Comparison of ENCODE assay signal across 10 mouse cellular contexts in the genomic region with DNA sequence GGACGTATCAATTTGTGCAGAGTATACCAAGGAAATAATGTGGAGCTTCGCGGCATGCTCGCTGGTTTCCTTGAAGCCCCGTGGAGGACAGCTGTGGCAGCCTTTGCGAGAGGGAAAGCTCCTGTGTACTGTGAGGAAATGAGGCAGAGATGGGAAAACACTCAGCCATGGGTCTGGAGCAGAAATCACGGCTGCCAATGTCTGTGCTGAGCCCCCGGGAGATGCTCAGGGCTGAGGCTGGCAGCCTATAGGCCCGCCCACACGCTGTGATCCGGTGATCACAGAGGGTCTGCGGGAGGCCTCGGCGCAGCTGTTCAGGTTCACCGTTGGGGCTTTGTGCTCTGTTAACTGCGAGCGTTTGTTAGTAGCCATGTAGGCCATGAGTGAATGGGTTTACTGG. TPM values are rescaled to one million over a fixed set of nuclear protein-coding genes. Genes with fewer than 3 reads are reported as not detected.
A peak's percentile ranks its signal among the peaks of the same experiment; 100 is the strongest.
DNase-seq lines count a peak whose midpoint lies in the region; ATAC-seq and TF ChIP-seq lines count a peak whose summit lies in the region.
"Had no signal": no experiment of that assay in that cellular context is flagged by ENCODE, and none has a peak within 500 bp of the region (broad histone marks: within the 10 kb centered on the region; RNA-seq: fewer than 3 reads in every experiment).

No protein-coding gene starts in this region.

- no peak for TF ChIP-seq CTCF in forebrain, postnatal 0 days (IDR thresholded peaks at IDR 0.05; ENCODE audit: low read depth)

- 0 out of 2 replicates have a peak overlapping the region, but pooled peaks have one; percentile 1 for H3K9ac ChIP-seq in kidney, embryonic 16.5 days (replicated peaks; ENCODE audit: low read length)
- H3K9ac ChIP-seq in forebrain, postnatal 0 days = no peak overlapping the region
- peak overlapping the region; percentile 42; the same call in 1 of the 2 replicates for H3K9ac ChIP-seq in midbrain, embryonic 16.5 days (ENCODE audit: low read depth, low read length)

- H3K36me3 ChIP-seq in kidney, embryonic 16.5 days (ENCODE audit: insufficient read depth, low read length) = peaks cover 6% of the 10 kb centered on the region
- H3K36me3 ChIP-seq in forebrain, postnatal 0 days (ENCODE audit: insufficient read depth) = no peaks in the 10 kb centered on the region; the same call in 1 of the 2 replicates
- no peaks in the 10 kb centered on the region for H3K36me3 ChIP-seq in midbrain, embryonic 16.5 days (ENCODE audit: control insufficient read depth, insufficient read depth, low read length)

- H3K4me3 ChIP-seq in kidney, embryonic 16.5 days (ENCODE audit: low read length) = 0 out of 2 replicates have a peak overlapping the region, but pooled peaks have one; percentile 5
- H3K4me3 ChIP-seq in forebrain, postnatal 0 days (ENCODE audit: low read depth, low read length) = 0 out of 2 replicates have a peak overlapping the region, but pooled peaks have one; percentile 3
- no peak overlapping the region for H3K4me3 ChIP-seq in midbrain, embryonic 16.5 days (ENCODE audit: low read depth, low read length)
- H3K4me3 ChIP-seq: erythroblast, embryonic 14.5 days had no signal

- intact Hi-C loops in left cerebral cortex, postnatal 25 days (cut with DNase I) = no loop called here

- no peak overlapping the region for H3K27ac ChIP-seq in kidney, embryonic 16.5 days (ENCODE audit: low read length)
- H3K27ac ChIP-seq in forebrain, postnatal 0 days (ENCODE audit: low read depth, low read length) = peak overlapping the region; percentile 70
- peak overlapping the region; percentile 64 for H3K27ac ChIP-seq in midbrain, embryonic 16.5 days (ENCODE audit: low read length)

- no peaks in the 10 kb centered on the region for H3K27me3 ChIP-seq in kidney, embryonic 16.5 days (ENCODE audit: insufficient read depth, low read length)
- no peaks in the 10 kb centered on the region for H3K27me3 ChIP-seq in forebrain, postnatal 0 days (ENCODE audit: insufficient read depth, low read length)
- H3K27me3 ChIP-seq in midbrain, embryonic 16.5 days (ENCODE audit: control insufficient read depth, insufficient read depth, low read depth, low read length) = no peaks in the 10 kb centered on the region

- WGBS in kidney, embryonic 16.5 days = 9% methylated on average over 17 of the region's 17 CpGs
- 8% methylated on average over 17 of the region's 17 CpGs for WGBS in forebrain, postnatal 0 days
- 2% methylated on average over 17 of the region's 17 CpGs for WGBS in midbrain, embryonic 16.5 days

- H3K4me2 ChIP-seq in kidney, embryonic 16.5 days (replicated peaks; ENCODE audit: low read depth, low read length) = peak overlapping the region; percentile 31
- H3K4me2 ChIP-seq in forebrain, postnatal 0 days (ENCODE audit: low read depth) = peak overlapping the region; percentile 29
- peak overlapping the region; percentile 36 for H3K4me2 ChIP-seq in midbrain, embryonic 16.5 days (ENCODE audit: low read length)

- ATAC-seq in kidney, embryonic 16.5 days (ENCODE audit: low FRiP score, low TSS enrichment) = peak; percentile 85
- ATAC-seq in forebrain, postnatal 0 days = peak; percentile 77
- peak; percentile 79 for ATAC-seq in midbrain, embryonic 16.5 days

- no peaks in the 10 kb centered on the region for H3K9me3 ChIP-seq in kidney, embryonic 16.5 days (ENCODE audit: low read length)
- H3K9me3 ChIP-seq in forebrain, postnatal 0 days (ENCODE audit: low read length) = no peaks in the 10 kb centered on the region
- H3K9me3 ChIP-seq in midbrain, embryonic 16.5 days (replicated peaks; ENCODE audit: control insufficient read depth, low read length, poor library complexity, severe bottlenecking) = no peaks in the 10 kb centered on the region

- peaks cover 18% of the 10 kb centered on the region; the same call in 1 of the 2 replicates for H3K4me1 ChIP-seq in kidney, embryonic 16.5 days (ENCODE audit: insufficient read depth, low read length)
- H3K4me1 ChIP-seq in forebrain, postnatal 0 days (ENCODE audit: insufficient read depth) = peaks cover 9% of the 10 kb centered on the region; the same call in 1 of the 2 replicates
- H3K4me1 ChIP-seq in midbrain, embryonic 16.5 days (ENCODE audit: control insufficient read depth, insufficient read depth, low read length) = peaks cover 19% of the 10 kb centered on the region

- DNase-seq in kidney, postnatal 36 days = no peak
- peak; percentile 32 for DNase-seq in embryo, embryonic 9.5 days (ENCODE audit: extremely low spot score)
- DNase-seq in forebrain, postnatal 0 days = no peak
- no peak for DNase-seq in spleen, postnatal 14 days (ENCODE audit: low spot score in 2 of 2)
- DNase-seq in frontal cortex, adult 2 months (ENCODE audit: extremely low spot score in 1 of 2, low spot score in 1 of 2) = no peak
- DNase-seq in left cerebral cortex, postnatal 25 days (ENCODE audit: low spot score in 2 of 2) = no peak
- DNase-seq: layer of hippocampus, postnatal 36 days had no signal

RNA-seq across cellular contexts. Expression of a gene that starts 51.8 kb away (rescaled TPM):
- polyA plus RNA-seq in kidney, embryonic 16.5 days (2015; fragmentation: Nextera tagmentation; extraction: Ambion mirVana) = 47.7 and 52.1 TPM in 2 replicates
- 66.5 and 67.6 TPM in 2 replicates for total RNA-seq in forebrain, postnatal 0 days (2014; rRNA removed)
- polyA plus RNA-seq in forebrain, postnatal 0 days (2015; fragmentation: Nextera tagmentation; extraction: Ambion mirVana) = 49.7 and 58.6 TPM in 2 replicates
- polyA plus RNA-seq in midbrain, embryonic 16.5 days (2015; fragmentation: Nextera tagmentation; extraction: Ambion mirVana) = 57.4 and 61.3 TPM in 2 replicates
- polyA plus RNA-seq in frontal cortex, adult 2 months (2012; rRNA removed) = 83.9 and 85.0 TPM in 2 replicates
- total RNA-seq in left cerebral cortex, postnatal 25 days (2021) = 10 to 100 TPM; 50.3 to 57.4 TPM

RNA-seq across cellular contexts. Expression of a gene that starts 52.1 kb away (rescaled TPM):
- polyA plus RNA-seq in kidney, embryonic 16.5 days (2015; fragmentation: Nextera tagmentation; extraction: Ambion mirVana) = 153 and 162 TPM in 2 replicates
- total RNA-seq in forebrain, postnatal 0 days (2014; rRNA removed) = 176 and 207 TPM in 2 replicates
- 236 and 246 TPM in 2 replicates for polyA plus RNA-seq in forebrain, postnatal 0 days (2015; fragmentation: Nextera tagmentation; extraction: Ambion mirVana)
- polyA plus RNA-seq in midbrain, embryonic 16.5 days (2015; fragmentation: Nextera tagmentation; extraction: Ambion mirVana) = 199 and 210 TPM in 2 replicates
- polyA plus RNA-seq in frontal cortex, adult 2 months (2012; rRNA removed) = 302 and 335 TPM in 2 replicates
- total RNA-seq in left cerebral cortex, postnatal 25 days (2021) = 100 to 1,000 TPM; 145 to 156 TPM
